Mouse (Mus musculus): ENCODE data around the gene Ccdc12.

The Ccdc12 gene

GRCm38 (mm10) chr9:110656249-110657221, at the start of gene Ccdc12:
Gene Ccdc12 (plus strand): TSS chr9:110656503.
- DNase-seq, result peak; percentile 98

- DNase-seq, result no peak
These were observed 44.8 kb upstream of the Ccdc12 start for GRCm38 (mm10) chr9:110611471-110611870.

- no peak for DNase-seq
These were observed 39.2 kb upstream of the Ccdc12 start for GRCm38 (mm10) chr9:110617081-110617480.

- DNase-seq, result no peak
These were observed 36.1 kb upstream of the Ccdc12 start for GRCm38 (mm10) chr9:110620180-110620579.

GRCm38 (mm10) chr9:110620685-110621084, 35.6 kb upstream of the Ccdc12 start:
- DNase-seq, result no peak

GRCm38 (mm10) chr9:110622621-110623219, 33.6 kb upstream of the Ccdc12 start:
- no peak for DNase-seq

- no peak for DNase-seq
These were observed 32.7 kb upstream of the Ccdc12 start for GRCm38 (mm10) chr9:110623416-110624195.

- peak; percentile 86 for DNase-seq
These were observed 31.7 kb upstream of the Ccdc12 start, which contains the start of gene Nradd for GRCm38 (mm10) chr9:110624361-110625166. Gene Nradd (minus strand): TSS chr9:110624452.

GRCm38 (mm10) chr9:110625350-110625908, 30.9 kb upstream of the Ccdc12 start:
- no peak for DNase-seq

GRCm38 (mm10) chr9:110630171-110630570, 26.1 kb upstream of the Ccdc12 start:
- no peak for DNase-seq

GRCm38 (mm10) chr9:110631191-110631590, 25.1 kb upstream of the Ccdc12 start:
- DNase-seq, result no peak

GRCm38 (mm10) chr9:110631651-110632275, 24.5 kb upstream of the Ccdc12 start:
- DNase-seq, result no peak

- no peak for DNase-seq
These were observed 23.6 kb upstream of the Ccdc12 start for GRCm38 (mm10) chr9:110632671-110633070.

- DNase-seq, result no peak
These were observed 22.4 kb upstream of the Ccdc12 start for GRCm38 (mm10) chr9:110633882-110634281.

GRCm38 (mm10) chr9:110635225-110635624, 21.1 kb upstream of the Ccdc12 start:
- DNase-seq, result peak; percentile 87

- DNase-seq, result peak; percentile 57
These were observed 17.7 kb upstream of the Ccdc12 start for GRCm38 (mm10) chr9:110638611-110639021.

GRCm38 (mm10) chr9:110641006-110641405, 15.3 kb upstream of the Ccdc12 start:
- DNase-seq, result no peak

- no peak for DNase-seq
These were observed 13.3 kb upstream of the Ccdc12 start for GRCm38 (mm10) chr9:110642812-110643524.

- DNase-seq, result no peak
These were observed 12.5 kb upstream of the Ccdc12 start for GRCm38 (mm10) chr9:110643787-110644186.

GRCm38 (mm10) chr9:110644295-110644694, 12.0 kb upstream of the Ccdc12 start:
- DNase-seq, result no peak

GRCm38 (mm10) chr9:110645219-110645618, 11.1 kb upstream of the Ccdc12 start:
- DNase-seq, result no peak

Measured in cerebellum, adult 8-10 months (tissue).